Mouse (Mus musculus): ENCODE data around the gene Prrx1. TPM values are rescaled to one million over a fixed set of nuclear protein-coding genes. Genes with fewer than 3 reads are reported as not detected.

Gene Prrx1
- polyA plus RNA-seq, 1 experiment = 6.0 TPM

DNA sequence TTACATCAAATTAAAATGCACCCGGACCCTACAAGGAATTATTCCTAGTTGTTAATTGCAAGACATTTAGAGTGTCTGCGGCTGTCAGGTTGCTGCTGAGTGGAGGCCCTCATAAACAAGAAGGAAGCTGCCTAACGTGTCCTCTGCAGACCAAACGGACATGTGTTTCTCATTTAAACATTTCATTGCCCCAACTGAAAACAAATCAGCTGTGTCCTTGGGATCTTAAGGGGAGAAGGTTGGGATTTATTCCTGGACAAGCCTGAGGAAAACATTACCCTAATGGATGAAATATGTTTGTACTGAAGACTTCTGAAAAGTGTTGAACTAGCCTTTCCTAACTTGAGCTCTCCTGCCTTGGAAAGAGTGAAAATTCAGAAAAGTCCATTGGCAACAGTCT is 74.6 kb downstream of the Prrx1 start:
- H3K27ac ChIP-seq (ENCODE audit: control insufficient read depth, insufficient read depth, low read depth, low read length, poor library complexity) = no peak overlapping the region
- 71% methylated on average over 4 of the region's 4 CpGs for WGBS
- no peak for TF ChIP-seq POLR2A (IDR thresholded peaks at IDR 0.05; ENCODE audit: borderline replicate concordance, control insufficient read depth, low read depth, low read length)
- TF ChIP-seq CTCF (IDR thresholded peaks at IDR 0.05; ENCODE audit: control insufficient read depth, insufficient read depth, low read length) = no peak
- no peaks in the 10 kb centered on the region for H3K4me1 ChIP-seq (ENCODE audit: control insufficient read depth, insufficient read depth, low read length)
- H3K4me3 ChIP-seq (replicated peaks; ENCODE audit: control insufficient read depth, low read depth, low read length) = no peak overlapping the region

DNA sequence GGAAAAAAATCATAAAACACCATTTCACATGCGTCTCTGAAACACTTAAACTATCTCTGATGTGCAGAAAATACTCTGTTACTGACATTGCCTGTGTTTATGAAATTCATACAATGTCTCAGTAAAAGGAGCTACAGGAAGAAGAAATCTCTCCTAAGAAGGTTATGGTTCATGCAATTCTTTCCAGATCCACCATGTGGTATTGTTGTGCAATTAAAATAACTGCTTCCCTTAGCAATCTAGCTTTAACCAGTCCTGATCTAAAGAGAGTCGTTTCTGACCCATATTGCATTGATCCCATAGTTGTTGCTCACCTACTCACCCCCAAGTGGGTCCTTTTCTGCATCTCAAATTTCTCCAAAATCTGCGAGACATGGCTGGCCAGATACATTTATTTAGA is 82.3 kb downstream of the Prrx1 start:
- TF ChIP-seq POLR2A (IDR thresholded peaks at IDR 0.05; ENCODE audit: borderline replicate concordance, control insufficient read depth, low read depth, low read length) (no peak), CTCF (IDR thresholded peaks at IDR 0.05; ENCODE audit: control insufficient read depth, insufficient read depth, low read length) (no peak)

DNA sequence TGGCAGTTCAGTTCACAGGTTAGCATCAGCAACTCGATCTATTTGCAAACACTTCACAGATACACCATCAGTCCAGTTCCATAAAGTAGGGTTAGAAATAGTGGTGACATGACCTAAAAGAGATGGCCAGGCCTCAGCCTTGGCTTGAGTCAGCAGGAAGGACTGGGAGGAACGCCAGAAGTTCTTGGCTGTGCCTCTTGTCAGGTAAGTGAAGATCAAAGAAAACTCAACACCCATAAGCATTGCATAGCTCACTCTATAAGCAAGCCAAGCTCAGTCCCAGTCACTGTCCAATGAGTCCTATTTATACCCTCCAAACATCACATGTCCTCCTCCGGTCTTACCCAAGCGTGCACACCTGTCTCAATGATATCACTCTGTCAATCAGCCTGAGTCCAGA is 87.2 kb downstream of the Prrx1 start:
- no peak overlapping the region for H3K4me3 ChIP-seq (replicated peaks; ENCODE audit: control insufficient read depth, low read depth, low read length)
- TF ChIP-seq POLR2A (IDR thresholded peaks at IDR 0.05; ENCODE audit: borderline replicate concordance, control insufficient read depth, low read depth, low read length) = no peak
- WGBS = 81% methylated on average over 4 of the region's 4 CpGs
- H3K27ac ChIP-seq (ENCODE audit: control insufficient read depth, insufficient read depth, low read depth, low read length, poor library complexity) = no peak overlapping the region
- no peaks in the 10 kb centered on the region for H3K4me1 ChIP-seq (ENCODE audit: control insufficient read depth, insufficient read depth, low read length)

More for the DNA sequence above, 82.3 kb downstream of the Prrx1 start:
- Histone ChIP-seq H3K4me3 (replicated peaks; ENCODE audit: control insufficient read depth, low read depth, low read length) (no peak overlapping the region), H3K27ac (ENCODE audit: control insufficient read depth, insufficient read depth, low read depth, low read length, poor library complexity) (no peak overlapping the region), H3K4me1 (ENCODE audit: control insufficient read depth, insufficient read depth, low read length) (no peaks in the 10 kb centered on the region)
- 46% methylated on average over 3 of the region's 3 CpGs for WGBS

DNA sequence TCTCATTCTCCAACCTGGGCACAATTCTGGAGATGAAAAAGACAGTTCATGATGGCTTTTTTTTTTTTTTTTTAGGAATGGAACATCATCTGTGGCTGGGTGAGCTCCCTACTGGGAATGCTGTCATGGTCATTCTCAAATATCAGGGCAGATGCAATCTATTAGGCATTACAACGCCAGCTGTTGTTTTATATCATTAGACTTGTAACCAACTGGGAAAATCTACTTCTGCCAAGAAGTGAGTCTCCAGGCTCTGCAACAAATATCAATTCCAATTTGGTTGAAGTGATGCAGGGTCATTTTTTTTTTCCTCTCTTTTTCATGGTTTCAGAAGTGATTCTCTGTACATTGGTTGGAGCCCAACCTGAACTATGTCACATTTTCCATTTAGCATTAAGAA is 91.7 kb downstream of the Prrx1 start:
- TF ChIP-seq POLR2A (IDR thresholded peaks at IDR 0.05; ENCODE audit: borderline replicate concordance, control insufficient read depth, low read depth, low read length) (no peak), CTCF (IDR thresholded peaks at IDR 0.05; ENCODE audit: control insufficient read depth, insufficient read depth, low read length) (no peak)
- WGBS = 82% methylated on average over 1 of the region's 1 CpGs
- no peak overlapping the region for H3K27ac ChIP-seq (ENCODE audit: control insufficient read depth, insufficient read depth, low read depth, low read length, poor library complexity)
- H3K4me1 ChIP-seq (ENCODE audit: control insufficient read depth, insufficient read depth, low read length) = no peaks in the 10 kb centered on the region
- no peak overlapping the region for H3K4me3 ChIP-seq (replicated peaks; ENCODE audit: control insufficient read depth, low read depth, low read length)

DNA sequence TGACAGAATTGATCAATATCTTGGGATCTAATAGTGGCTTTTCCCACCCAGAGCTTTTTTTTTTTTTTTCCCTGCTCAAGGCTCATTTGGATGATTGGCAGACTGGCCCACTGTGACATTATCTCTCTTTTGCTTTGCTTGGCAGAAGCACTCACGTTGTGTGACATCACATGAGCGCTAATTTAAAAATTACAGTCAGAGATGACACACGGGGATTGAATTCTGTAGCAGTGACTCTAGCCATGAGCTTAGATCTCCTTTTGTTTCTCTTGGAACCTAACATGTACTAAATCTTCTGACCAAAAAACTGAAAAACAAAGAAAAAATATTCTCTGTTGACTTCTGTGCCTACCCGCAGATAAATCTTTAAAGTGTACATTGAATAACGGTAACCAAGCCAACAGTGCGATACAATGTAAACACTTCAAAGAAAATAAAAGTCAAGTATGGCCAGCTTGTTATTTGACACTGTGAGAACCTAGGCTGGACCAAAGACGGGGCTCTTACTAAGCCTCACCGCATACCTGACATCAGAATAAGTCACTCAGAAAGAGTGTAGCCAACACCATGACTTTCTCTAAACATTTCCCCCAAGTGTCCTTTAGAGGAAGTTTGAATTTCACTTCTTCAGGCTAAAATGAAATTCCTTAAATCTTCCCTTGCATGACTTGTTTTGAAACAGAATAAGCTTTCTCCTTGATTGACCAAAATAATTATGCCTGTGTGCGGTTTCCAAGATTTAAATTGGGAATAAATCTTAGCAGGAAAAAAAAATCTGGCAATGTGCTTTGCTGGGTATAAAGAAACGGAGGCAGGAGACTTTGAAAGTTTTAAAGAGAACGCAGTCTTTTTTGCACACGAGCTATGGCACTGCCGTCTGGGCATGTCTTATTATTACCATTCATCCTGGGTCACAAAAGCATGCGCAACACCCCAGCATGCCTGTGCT is 104.3 kb downstream of the Prrx1 start:
- H3K4me1 ChIP-seq (ENCODE audit: control insufficient read depth, insufficient read depth, low read length) = no peaks in the 10 kb centered on the region; the same call in 1 of the 2 replicates
- H3K27ac ChIP-seq (ENCODE audit: control insufficient read depth, insufficient read depth, low read depth, low read length, poor library complexity) = no peak overlapping the region
- no peak overlapping the region for H3K4me3 ChIP-seq (replicated peaks; ENCODE audit: control insufficient read depth, low read depth, low read length)
- TF ChIP-seq CTCF (IDR thresholded peaks at IDR 0.05; ENCODE audit: control insufficient read depth, insufficient read depth, low read length) (no peak), POLR2A (IDR thresholded peaks at IDR 0.05; ENCODE audit: borderline replicate concordance, control insufficient read depth, low read depth, low read length) (no peak)
- 82% methylated on average over 14 of the region's 14 CpGs for whole genome bisulfite sequencing

DNA sequence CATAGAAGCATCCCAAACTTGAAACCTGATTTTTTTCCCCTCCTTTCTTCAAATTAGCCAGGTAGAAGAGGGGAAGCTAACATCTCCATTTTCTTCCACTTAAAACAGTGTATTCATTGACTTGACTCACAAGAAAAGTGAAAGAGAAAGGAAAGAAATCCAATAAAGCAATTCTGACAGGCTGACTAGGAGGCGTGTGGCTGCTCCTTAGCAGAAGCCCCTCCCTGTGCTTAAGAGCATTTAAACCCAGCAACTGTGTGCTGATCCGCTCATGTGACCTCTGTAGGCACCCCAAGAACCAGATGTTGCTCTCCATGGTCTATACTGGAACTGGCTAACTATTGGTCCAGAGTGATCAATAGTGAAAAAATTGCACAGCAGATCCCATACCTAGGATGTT is 114.7 kb downstream of the Prrx1 start:
- H3K27ac ChIP-seq (ENCODE audit: control insufficient read depth, insufficient read depth, low read depth, low read length, poor library complexity) = no peak overlapping the region
- H3K4me3 ChIP-seq (replicated peaks; ENCODE audit: control insufficient read depth, low read depth, low read length) = no peak overlapping the region
- TF ChIP-seq POLR2A (IDR thresholded peaks at IDR 0.05; ENCODE audit: borderline replicate concordance, control insufficient read depth, low read depth, low read length) (no peak), CTCF (IDR thresholded peaks at IDR 0.05; ENCODE audit: control insufficient read depth, insufficient read depth, low read length) (no peak)
- 32% methylated on average over 2 of the region's 2 CpGs for WGBS
- no peaks in the 10 kb centered on the region for H3K4me1 ChIP-seq (ENCODE audit: control insufficient read depth, insufficient read depth, low read length)

DNA sequence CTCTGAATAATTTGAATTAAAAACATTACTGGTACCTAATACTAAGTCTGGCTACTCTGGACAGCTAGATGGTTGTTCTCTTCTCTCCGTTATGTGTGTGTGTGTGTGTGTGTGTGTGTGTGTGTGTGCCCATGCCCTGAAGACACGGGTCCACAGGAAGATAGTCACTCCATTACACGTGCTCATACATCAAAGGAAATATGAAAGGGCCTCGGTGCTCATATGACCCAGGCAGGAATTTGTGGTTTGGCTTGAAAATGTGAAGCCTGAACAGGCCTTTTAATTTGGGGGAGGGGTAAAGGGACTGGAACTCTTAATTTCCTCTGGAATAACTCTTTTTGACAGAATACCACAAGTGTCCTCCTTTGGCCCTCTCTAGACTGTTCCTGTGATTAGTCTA is 115.5 kb downstream of the Prrx1 start:
- no peak for TF ChIP-seq CTCF (IDR thresholded peaks at IDR 0.05; ENCODE audit: control insufficient read depth, insufficient read depth, low read length)
- TF ChIP-seq POLR2A (IDR thresholded peaks at IDR 0.05; ENCODE audit: borderline replicate concordance, control insufficient read depth, low read depth, low read length) = no peak
- no peak overlapping the region for H3K4me3 ChIP-seq (replicated peaks; ENCODE audit: control insufficient read depth, low read depth, low read length)
- no peaks in the 10 kb centered on the region for H3K4me1 ChIP-seq (ENCODE audit: control insufficient read depth, insufficient read depth, low read length)
- no peak overlapping the region for H3K27ac ChIP-seq (ENCODE audit: control insufficient read depth, insufficient read depth, low read depth, low read length, poor library complexity)
- WGBS = 12% methylated on average over 4 of the region's 4 CpGs

Other genes starting within 250 kb of the Prrx1 start
- not detected in 2 replicates for gene Mroh9, start 228.0 kb downstream of the Prrx1 start, polyA plus RNA-seq (2011; ENCODE audit: insufficient read depth, insufficient read length, low replicate concordance, missing spikeins)
- gene Gorab, start 90.0 kb upstream of the Prrx1 start, polyA plus RNA-seq (2011; ENCODE audit: insufficient read depth, insufficient read length, low replicate concordance, missing spikeins) = 1.4 and 3.2 TPM in 2 replicates